Mouse (Mus musculus) intestine, embryonic 16.5 days (tissue): ENCODE measurements at regions not wholly inside any gene's neighbourhood (a gene's known extent, or its start where the extent isn't known, plus 50 kb on each side); places are given as distances from the start of the nearest gene placed in this dataset.
A peak's percentile ranks its signal among the peaks of the same experiment; 100 is the strongest.

Source experiments
- ATAC-seq: fragments of 200-750 bp; cut with Nextera tagmentation; 2 replicates; pipeline ENCODE4 v1.8.0; 2017; ENCODE audit warnings: moderate TSS enrichment, moderate library complexity
- H3K27ac ChIP-seq: fragments of 300-500 bp; sonication (generic); 2 replicates; pipeline ENCODE4 v1.5.1; 2014; ENCODE audit warnings: mild to moderate bottlenecking, low read length
- H3K27me3 ChIP-seq: fragments of 300-500 bp; sonication (generic); replicated peaks from 2 replicates; pipeline ENCODE4 v1.6.1; 2014; ENCODE audit warnings: low read length, control low read depth, mixed read lengths; ENCODE audit not compliant: control insufficient read depth, insufficient read depth
- H3K36me3 ChIP-seq: fragments of 300-500 bp; sonication (generic); 2 replicates; pipeline ENCODE4 v1.6.1; 2014; ENCODE audit warnings: low read length, control low read depth; ENCODE audit not compliant: control insufficient read depth, insufficient read depth
- H3K4me1 ChIP-seq: fragments of 300-500 bp; sonication (generic); 2 replicates; pipeline ENCODE4 v1.6.1; 2014; ENCODE audit warnings: low read length, control low read depth, mixed read lengths; ENCODE audit not compliant: control insufficient read depth, insufficient read depth
- H3K4me2 ChIP-seq: fragments of 300-500 bp; sonication (generic); 2 replicates; pipeline ENCODE4 v1.6.1; 2014; ENCODE audit warnings: low read depth, low read length, control low read depth
- H3K4me3 ChIP-seq: fragments of 300-500 bp; sonication (generic); 2 replicates; pipeline ENCODE4 v1.5.1; 2014; ENCODE audit warnings: mild to moderate bottlenecking, low read length
- H3K9ac ChIP-seq: fragments of 300-500 bp; sonication (generic); 2 replicates; pipeline ENCODE4 v1.6.1; 2014; ENCODE audit warnings: low read depth, low read length
- H3K9me3 ChIP-seq: fragments of 300-500 bp; sonication (generic); 2 replicates; pipeline ENCODE4 v1.6.1; 2016; ENCODE audit warnings: low read length, control low read depth; ENCODE audit not compliant: control insufficient read depth
- whole genome bisulfite sequencing: fragments of 180-500 bp; shearing (Covaris S2); extraction: QIAGEN DNeasy Blood & Tissue Kit; methylation state at CpG from one replicate; pipeline ENCODE4 v1.1.7; 2014; 5-methylcytosine and 5-hydroxymethylcytosine counted together

- H3K9me3 ChIP-seq = no peaks in the 10 kb centered on the region
- no peak overlapping the region for H3K4me2 ChIP-seq
- no peak overlapping the region for H3K27ac ChIP-seq
- H3K4me1 ChIP-seq = no peaks in the 10 kb centered on the region
- H3K27me3 ChIP-seq = no peaks in the 10 kb centered on the region
- H3K9ac ChIP-seq = no peak overlapping the region
- no peaks in the 10 kb centered on the region for H3K36me3 ChIP-seq
- WGBS = 66% methylated on average over 4 of the region's 4 CpGs
- H3K4me3 ChIP-seq = no peak overlapping the region
- no peak for ATAC-seq
Observed at GRCm38 (mm10) chr9:60962086-60962485, 167.7 kb downstream of the Uaca start.

GRCm38 (mm10) chr9:60965641-60966040 is 171.3 kb downstream of the Uaca start:
- H3K4me2 ChIP-seq = no peak overlapping the region
- H3K9me3 ChIP-seq = no peaks in the 10 kb centered on the region
- no peaks in the 10 kb centered on the region for H3K4me1 ChIP-seq
- no peak overlapping the region for H3K9ac ChIP-seq
- 83% methylated on average over 1 of the region's 1 CpGs for WGBS
- H3K36me3 ChIP-seq = no peaks in the 10 kb centered on the region
- H3K27me3 ChIP-seq = no peaks in the 10 kb centered on the region
- no peak overlapping the region for H3K4me3 ChIP-seq
- no peak overlapping the region for H3K27ac ChIP-seq
- no peak for ATAC-seq

- H3K4me2 ChIP-seq = no peak overlapping the region
- H3K9me3 ChIP-seq = no peaks in the 10 kb centered on the region
- H3K9ac ChIP-seq = no peak overlapping the region
- no peak for ATAC-seq
- no peak overlapping the region for H3K4me3 ChIP-seq
- H3K27ac ChIP-seq = no peak overlapping the region
- 48% methylated on average over 4 of the region's 4 CpGs for WGBS
- H3K4me1 ChIP-seq = no peaks in the 10 kb centered on the region
- H3K36me3 ChIP-seq = no peaks in the 10 kb centered on the region
- H3K27me3 ChIP-seq = no peaks in the 10 kb centered on the region
Observed at GRCm38 (mm10) chr9:60968281-60969031, 174.1 kb downstream of the Uaca start.

GRCm38 (mm10) chr9:60972201-60972910 is 178.0 kb downstream of the Uaca start:
- H3K27ac ChIP-seq = no peak overlapping the region
- WGBS = 69% methylated on average over 9 of the region's 9 CpGs
- no peak overlapping the region for H3K9ac ChIP-seq
- H3K27me3 ChIP-seq = no peaks in the 10 kb centered on the region
- no peak for ATAC-seq
- H3K4me2 ChIP-seq = no peak overlapping the region
- H3K4me3 ChIP-seq = no peak overlapping the region
- no peaks in the 10 kb centered on the region for H3K4me1 ChIP-seq
- no peaks in the 10 kb centered on the region for H3K9me3 ChIP-seq
- no peaks in the 10 kb centered on the region for H3K36me3 ChIP-seq

GRCm38 (mm10) chr9:60974546-60974945 is 180.2 kb downstream of the Uaca start:
- ATAC-seq = no peak
- WGBS = 60% methylated on average over 1 of the region's 1 CpGs

GRCm38 (mm10) chr9:60982383-60983085 is 188.2 kb downstream of the Uaca start:
- Histone ChIP-seq H3K36me3 (no peaks in the 10 kb centered on the region), H3K4me3 (no peak overlapping the region), H3K9me3 (no peaks in the 10 kb centered on the region), H3K27me3 (no peaks in the 10 kb centered on the region), H3K4me1 (peaks cover 4% of the 10 kb centered on the region), H3K9ac (no peak overlapping the region), H3K4me2 (no peak overlapping the region), H3K27ac (no peak overlapping the region)
- 0 out of 2 replicates have a peak, but pooled peaks have one; percentile 23 for ATAC-seq
- 46% methylated on average over 13 of the region's 13 CpGs for WGBS

More at GRCm38 (mm10) chr9:60974546-60974945, 180.2 kb downstream of the Uaca start:
- no peaks in the 10 kb centered on the region for H3K36me3 ChIP-seq
- H3K9ac ChIP-seq = no peak overlapping the region
- no peaks in the 10 kb centered on the region for H3K27me3 ChIP-seq
- no peak overlapping the region for H3K4me3 ChIP-seq
- H3K4me1 ChIP-seq = no peaks in the 10 kb centered on the region
- no peak overlapping the region for H3K27ac ChIP-seq
- no peak overlapping the region for H3K4me2 ChIP-seq
- H3K9me3 ChIP-seq = no peaks in the 10 kb centered on the region

- H3K9ac ChIP-seq = no peak overlapping the region
- no peak overlapping the region for H3K27ac ChIP-seq
- WGBS = 73% methylated on average over 5 of the region's 5 CpGs
- peaks cover 4% of the 10 kb centered on the region for H3K4me1 ChIP-seq
- ATAC-seq = no peak
- no peaks in the 10 kb centered on the region for H3K9me3 ChIP-seq
- no peaks in the 10 kb centered on the region for H3K27me3 ChIP-seq
- H3K4me3 ChIP-seq = no peak overlapping the region
- H3K4me2 ChIP-seq = no peak overlapping the region
- no peaks in the 10 kb centered on the region for H3K36me3 ChIP-seq
Observed at GRCm38 (mm10) chr9:60983246-60983645, 188.9 kb downstream of the Uaca start.

GRCm38 (mm10) chr9:60988113-60988512 is 193.8 kb downstream of the Uaca start:
- Histone ChIP-seq H3K4me2 (no peak overlapping the region), H3K9me3 (no peaks in the 10 kb centered on the region), H3K27ac (no peak overlapping the region), H3K27me3 (no peaks in the 10 kb centered on the region), H3K9ac (no peak overlapping the region), H3K4me3 (no peak overlapping the region), H3K36me3 (no peaks in the 10 kb centered on the region), H3K4me1 (0 out of 2 replicates have a peak, but pooled peaks cover 2% of the 10 kb centered on the region)
- ATAC-seq = no peak
- WGBS = 53% methylated on average over 4 of the region's 4 CpGs

GRCm38 (mm10) chr9:60989670-60990391 is 195.5 kb downstream of the Uaca start:
- Histone ChIP-seq H3K4me3 (no peak overlapping the region), H3K27ac (no peak overlapping the region), H3K9ac (no peak overlapping the region), H3K4me1 (0 out of 2 replicates have a peak, but pooled peaks cover 2% of the 10 kb centered on the region), H3K36me3 (no peaks in the 10 kb centered on the region), H3K27me3 (no peaks in the 10 kb centered on the region), H3K4me2 (no peak overlapping the region), H3K9me3 (no peaks in the 10 kb centered on the region)
- ATAC-seq = peak; percentile 46; the same call in 1 of the 2 replicates
- 42% methylated on average over 13 of the region's 13 CpGs for WGBS
